Mouse (Mus musculus): Measurements from ENCODE around the gene Gpat3. TPM values are rescaled to one million over a fixed set of nuclear protein-coding genes. Genes with fewer than 3 reads are reported as not detected.

Gene Gpat3
- polyA plus RNA-seq, 1 experiment from 2014 or later, result 0.41 TPM

DNA sequence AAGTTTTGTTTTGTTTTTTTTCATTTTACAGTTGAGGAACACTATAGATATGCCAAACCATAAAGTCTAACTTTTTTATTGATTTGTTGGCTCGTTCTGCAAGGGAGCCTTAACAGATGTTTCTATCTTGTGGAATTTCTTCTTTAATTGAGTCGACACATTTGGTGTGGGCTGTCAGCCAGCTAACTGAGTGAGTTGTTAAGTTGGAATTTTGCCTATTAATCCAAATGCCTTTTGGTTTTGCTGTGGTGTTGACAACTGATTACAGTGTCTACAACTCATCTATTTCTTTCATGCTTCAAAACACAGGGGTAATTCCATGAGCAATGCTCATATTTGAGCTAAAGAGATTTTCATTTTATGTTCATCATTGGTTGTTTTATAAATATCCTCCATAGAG, 20.7 kb downstream of the Gpat3 start:
- WGBS, result 86% methylated on average over 2 of the region's 2 CpGs
- no peak overlapping the region for H3K27ac ChIP-seq
- no peak overlapping the region for H3K4me3 ChIP-seq
- H3K9me3 ChIP-seq, result peaks cover 4% of the 10 kb centered on the region; the same call in 1 of the 2 replicates
- no peaks in the 10 kb centered on the region for H3K36me3 ChIP-seq (replicated peaks)
- H3K27me3 ChIP-seq (ENCODE audit: poor library complexity, severe bottlenecking), result no peaks in the 10 kb centered on the region
- no peak for DNase-seq (ENCODE audit: extremely low spot score, low spot score)
- no peaks in the 10 kb centered on the region for H3K4me1 ChIP-seq

DNA sequence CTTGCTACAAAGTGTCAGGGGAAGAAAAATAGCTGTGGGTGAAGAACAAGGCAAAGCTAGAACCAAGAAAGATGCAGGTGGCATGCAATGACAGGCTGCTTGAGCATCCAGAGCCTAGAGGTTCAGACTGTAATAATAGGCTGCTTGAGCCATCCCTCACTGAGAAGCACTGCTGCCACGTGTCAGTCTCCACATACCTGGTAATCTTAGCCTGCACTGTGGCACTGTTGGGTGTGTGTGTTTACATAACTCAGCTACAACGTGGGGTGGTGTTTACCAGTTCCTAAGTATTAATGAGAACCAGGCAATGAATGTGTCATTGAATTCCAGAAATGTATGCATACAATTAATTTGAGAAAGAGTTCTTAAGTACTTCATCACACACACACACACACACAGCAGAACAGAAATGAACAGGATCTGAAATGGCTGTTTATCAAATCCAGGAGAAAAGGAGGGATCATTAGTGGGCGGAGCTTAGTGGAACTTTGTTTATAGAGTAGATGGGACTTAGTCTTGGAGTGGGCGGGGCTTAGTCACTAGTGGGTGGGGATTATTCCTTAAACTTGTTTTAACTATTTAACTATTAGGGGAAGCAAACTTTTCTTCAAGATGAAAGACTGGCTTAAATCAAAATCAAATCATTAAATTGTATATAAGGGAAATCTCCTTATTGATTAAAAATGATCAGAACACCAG, 23.8 kb downstream of the Gpat3 start:
- H3K27me3 ChIP-seq (ENCODE audit: poor library complexity, severe bottlenecking), result no peaks in the 10 kb centered on the region
- no peak overlapping the region for H3K4me3 ChIP-seq
- no peak for DNase-seq (ENCODE audit: extremely low spot score, low spot score)
- H3K9me3 ChIP-seq, result peaks cover 4% of the 10 kb centered on the region; the same call in 1 of the 2 replicates
- H3K27ac ChIP-seq, result no peak overlapping the region
- H3K4me1 ChIP-seq, result no peaks in the 10 kb centered on the region
- 72% methylated on average over 4 of the region's 4 CpGs for WGBS
- no peaks in the 10 kb centered on the region for H3K36me3 ChIP-seq (replicated peaks)

DNA sequence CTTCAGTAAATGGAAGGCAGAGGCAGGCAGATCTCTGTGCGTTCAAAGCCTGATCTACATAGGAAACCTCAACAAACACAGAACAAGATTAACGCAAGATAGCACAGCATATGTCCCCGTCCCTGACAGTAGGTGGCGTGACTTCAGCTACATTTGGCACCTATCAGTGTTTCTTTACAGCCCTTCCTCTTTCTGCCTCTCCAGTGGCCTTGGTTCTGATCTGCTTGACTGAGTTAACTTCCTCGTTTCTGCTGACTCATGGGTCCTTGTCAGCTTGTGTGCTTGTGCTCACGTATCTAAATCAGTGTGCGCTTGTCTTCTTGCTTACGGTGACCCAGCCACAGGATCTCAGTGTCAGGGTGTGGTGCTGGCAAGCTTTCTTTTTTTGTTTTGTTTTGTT, 26.5 kb downstream of the Gpat3 start:
- no peak for DNase-seq (ENCODE audit: extremely low spot score, low spot score)
- 88% methylated on average over 8 of the region's 8 CpGs for WGBS

GRCm38 (mm10) chr5:100874721-100875120, 29.2 kb downstream of the Gpat3 start:
- H3K36me3 ChIP-seq (replicated peaks), result no peaks in the 10 kb centered on the region
- no peak overlapping the region for H3K27ac ChIP-seq
- no peaks in the 10 kb centered on the region for H3K27me3 ChIP-seq (ENCODE audit: poor library complexity, severe bottlenecking)
- 66% methylated on average over 7 of the region's 7 CpGs for WGBS
- no peak for DNase-seq (ENCODE audit: extremely low spot score, low spot score)
- H3K4me1 ChIP-seq, result no peaks in the 10 kb centered on the region
- no peak overlapping the region for H3K4me3 ChIP-seq
- H3K9me3 ChIP-seq, result peaks cover 4% of the 10 kb centered on the region; the same call in 1 of the 2 replicates

More for the DNA sequence above, 26.5 kb downstream of the Gpat3 start:
- Histone ChIP-seq H3K36me3 (replicated peaks) (no peaks in the 10 kb centered on the region), H3K4me3 (no peak overlapping the region), H3K4me1 (no peaks in the 10 kb centered on the region), H3K9me3 (peaks cover 4% of the 10 kb centered on the region; the same call in 1 of the 2 replicates), H3K27ac (no peak overlapping the region), H3K27me3 (ENCODE audit: poor library complexity, severe bottlenecking) (no peaks in the 10 kb centered on the region)

GRCm38 (mm10) chr5:100875180-100875579, 29.7 kb downstream of the Gpat3 start:
- H3K36me3 ChIP-seq (replicated peaks), result no peaks in the 10 kb centered on the region
- H3K27ac ChIP-seq, result no peak overlapping the region
- peaks cover 2% of the 10 kb centered on the region; the same call in 1 of the 2 replicates for H3K9me3 ChIP-seq
- no peak overlapping the region for H3K4me3 ChIP-seq
- 88% methylated on average over 10 of the region's 10 CpGs for WGBS
- no peak for DNase-seq (ENCODE audit: extremely low spot score, low spot score)
- no peaks in the 10 kb centered on the region for H3K4me1 ChIP-seq
- no peaks in the 10 kb centered on the region for H3K27me3 ChIP-seq (ENCODE audit: poor library complexity, severe bottlenecking)

DNA sequence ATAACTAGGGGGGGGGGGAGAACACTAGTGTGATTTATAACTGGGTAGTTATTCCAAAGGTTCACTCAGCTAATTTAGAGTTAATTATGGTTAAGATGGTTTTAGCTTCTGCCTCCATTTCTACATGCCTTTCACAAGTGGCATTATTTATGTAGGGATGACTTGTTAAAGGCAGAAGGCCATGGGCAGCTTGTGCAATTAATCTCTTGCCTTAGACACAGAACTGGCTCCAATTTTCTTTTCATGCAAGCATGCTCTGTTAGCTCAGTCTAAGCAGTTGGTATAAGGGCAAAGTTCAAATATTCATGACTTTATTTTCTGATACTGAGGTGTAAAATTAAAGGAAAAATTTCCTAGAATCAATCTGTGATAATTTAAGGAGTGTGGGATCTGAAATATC, 31.5 kb downstream of the Gpat3 start:
- Histone ChIP-seq H3K27ac (no peak overlapping the region), H3K4me3 (no peak overlapping the region), H3K9me3 (no peaks in the 10 kb centered on the region), H3K4me1 (no peaks in the 10 kb centered on the region), H3K27me3 (ENCODE audit: poor library complexity, severe bottlenecking) (no peaks in the 10 kb centered on the region), H3K36me3 (replicated peaks) (no peaks in the 10 kb centered on the region)
- DNase-seq (ENCODE audit: extremely low spot score, low spot score), result no peak

DNA sequence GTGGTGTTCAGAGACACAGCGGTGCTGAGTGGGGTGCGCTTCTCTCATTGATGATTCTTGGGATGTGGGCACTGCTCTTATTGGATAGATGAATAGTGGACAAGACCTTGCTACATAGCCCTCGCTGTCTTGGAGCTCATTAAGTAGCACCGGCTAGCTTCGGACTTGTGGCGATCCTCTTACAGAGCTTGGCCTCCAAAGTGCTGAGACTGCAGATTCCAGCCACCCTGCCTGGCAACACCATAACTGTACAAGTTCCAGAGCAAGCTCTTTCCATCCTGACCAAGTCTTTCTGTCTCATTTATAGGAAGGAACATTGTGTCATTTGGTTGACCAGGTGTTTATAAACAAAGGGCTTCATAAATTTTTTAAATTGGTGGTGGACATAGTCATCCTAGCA, 39.7 kb downstream of the Gpat3 start:
- 92% methylated on average over 6 of the region's 6 CpGs for WGBS
- no peak overlapping the region for H3K27ac ChIP-seq
- H3K4me3 ChIP-seq, result no peak overlapping the region
- H3K9me3 ChIP-seq, result no peaks in the 10 kb centered on the region
- H3K36me3 ChIP-seq (replicated peaks), result no peaks in the 10 kb centered on the region
- no peaks in the 10 kb centered on the region for H3K4me1 ChIP-seq
- no peaks in the 10 kb centered on the region for H3K27me3 ChIP-seq (ENCODE audit: poor library complexity, severe bottlenecking)
- no peak for DNase-seq (ENCODE audit: extremely low spot score, low spot score)

GRCm38 (mm10) chr5:100886331-100886988, 40.9 kb downstream of the Gpat3 start:
- no peak for DNase-seq (ENCODE audit: extremely low spot score, low spot score)
- Histone ChIP-seq H3K27me3 (ENCODE audit: poor library complexity, severe bottlenecking) (no peaks in the 10 kb centered on the region), H3K4me1 (no peaks in the 10 kb centered on the region), H3K27ac (no peak overlapping the region), H3K4me3 (no peak overlapping the region), H3K9me3 (no peaks in the 10 kb centered on the region), H3K36me3 (replicated peaks) (no peaks in the 10 kb centered on the region)
- 87% methylated on average over 7 of the region's 7 CpGs for WGBS

GRCm38 (mm10) chr5:100896199-100896598, 50.7 kb downstream of the Gpat3 start:
- no peak for DNase-seq (ENCODE audit: extremely low spot score, low spot score)
- Histone ChIP-seq H3K4me3 (no peak overlapping the region), H3K27me3 (ENCODE audit: poor library complexity, severe bottlenecking) (no peaks in the 10 kb centered on the region), H3K9me3 (no peaks in the 10 kb centered on the region), H3K27ac (no peak overlapping the region), H3K4me1 (no peaks in the 10 kb centered on the region), H3K36me3 (replicated peaks) (no peaks in the 10 kb centered on the region)
- 85% methylated on average over 10 of the region's 10 CpGs for WGBS

DNA sequence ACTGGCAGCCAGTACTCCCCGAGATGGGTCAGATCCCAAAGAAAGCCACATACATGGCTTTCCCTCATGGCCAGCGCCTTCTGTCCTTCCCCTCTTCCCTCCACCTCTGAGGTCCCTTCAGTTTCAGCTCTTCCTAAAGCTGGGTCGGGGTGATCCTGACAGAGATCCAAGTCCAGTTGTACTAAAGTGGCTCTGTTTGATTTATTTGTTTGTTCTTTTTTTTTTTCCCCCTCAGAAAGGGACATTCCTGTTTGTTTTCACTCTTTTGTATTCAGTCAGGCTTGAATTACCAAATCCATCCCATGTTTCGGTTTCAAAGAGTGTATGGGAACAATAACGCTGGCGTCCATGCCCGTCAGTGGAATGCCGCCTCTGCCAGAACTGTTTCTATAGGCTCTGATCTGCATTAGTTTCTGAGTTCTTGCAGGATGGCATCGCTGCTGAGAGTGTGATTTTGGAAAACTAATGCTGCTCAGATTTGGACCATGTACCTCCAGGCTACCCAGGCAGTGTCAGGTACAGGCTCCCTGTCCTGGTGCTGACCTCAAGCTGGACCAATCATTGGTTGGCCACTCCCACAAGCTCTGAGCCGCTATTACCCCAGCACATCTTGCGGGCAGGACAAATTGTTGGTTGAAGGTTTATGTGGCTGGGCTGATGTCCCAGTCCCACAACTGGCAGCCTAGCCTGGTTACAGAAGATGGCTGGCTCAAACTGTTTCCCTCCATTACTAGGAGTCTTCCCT, 54.4 kb downstream of the Gpat3 start:
- H3K27me3 ChIP-seq (ENCODE audit: poor library complexity, severe bottlenecking), result no peaks in the 10 kb centered on the region
- DNase-seq (ENCODE audit: extremely low spot score, low spot score), result no peak
- H3K4me3 ChIP-seq, result no peak overlapping the region
- H3K9me3 ChIP-seq, result no peaks in the 10 kb centered on the region
- no peaks in the 10 kb centered on the region for H3K4me1 ChIP-seq
- 82% methylated on average over 11 of the region's 11 CpGs for WGBS
- H3K36me3 ChIP-seq (replicated peaks), result no peaks in the 10 kb centered on the region
- no peak overlapping the region for H3K27ac ChIP-seq

GRCm38 (mm10) chr5:100901046-100901445, 55.5 kb downstream of the Gpat3 start:
- Histone ChIP-seq H3K36me3 (replicated peaks) (no peaks in the 10 kb centered on the region), H3K27ac (no peak overlapping the region), H3K4me1 (no peaks in the 10 kb centered on the region), H3K4me3 (no peak overlapping the region), H3K27me3 (ENCODE audit: poor library complexity, severe bottlenecking) (no peaks in the 10 kb centered on the region), H3K9me3 (no peaks in the 10 kb centered on the region)
- WGBS, result 93% methylated on average over 5 of the region's 5 CpGs
- DNase-seq (ENCODE audit: extremely low spot score, low spot score), result no peak

DNA sequence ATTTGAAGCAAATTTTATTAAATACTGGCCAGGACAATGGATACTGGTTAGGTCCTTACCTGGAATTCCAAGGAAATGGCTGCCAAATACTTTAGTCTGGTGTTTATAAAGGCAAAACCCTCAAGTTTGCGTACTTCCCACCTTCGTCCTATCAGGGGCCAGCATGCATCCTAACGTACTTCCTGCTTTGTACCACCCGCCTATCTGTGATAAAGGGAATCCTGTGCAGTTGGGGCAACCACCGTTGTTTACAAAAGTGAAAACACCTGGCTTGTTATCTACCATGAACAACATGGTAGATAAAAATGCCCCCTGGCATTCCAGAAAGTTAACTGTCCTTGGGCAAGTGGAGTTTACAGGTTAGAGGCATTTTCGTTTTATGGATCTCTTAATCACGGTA, 63.0 kb downstream of the Gpat3 start:
- no peaks in the 10 kb centered on the region for H3K4me1 ChIP-seq
- no peaks in the 10 kb centered on the region for H3K27me3 ChIP-seq (ENCODE audit: poor library complexity, severe bottlenecking)
- no peaks in the 10 kb centered on the region for H3K36me3 ChIP-seq (replicated peaks)
- no peak overlapping the region for H3K27ac ChIP-seq
- DNase-seq (ENCODE audit: extremely low spot score, low spot score), result no peak
- H3K9me3 ChIP-seq, result no peaks in the 10 kb centered on the region
- no peak overlapping the region for H3K4me3 ChIP-seq
- WGBS, result 95% methylated on average over 7 of the region's 7 CpGs

DNA sequence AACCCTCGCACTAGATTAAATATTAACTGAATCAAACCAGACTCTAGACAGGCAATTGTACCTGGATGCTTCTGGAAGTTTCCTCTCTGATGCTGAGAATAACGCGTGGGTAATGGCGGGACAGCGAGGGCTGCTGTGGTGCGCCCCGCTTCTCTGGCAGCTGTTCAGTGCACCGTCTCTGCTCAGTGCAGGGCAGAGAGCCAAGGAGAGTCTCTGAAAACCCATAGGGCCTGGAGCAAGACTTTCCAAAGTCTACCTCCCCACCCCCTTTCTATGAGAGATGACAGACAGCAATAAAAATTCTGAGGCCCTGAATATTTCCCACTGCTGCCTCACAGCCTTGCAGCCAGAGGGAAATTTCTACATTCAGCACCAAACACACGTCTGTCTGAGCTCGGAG, 63.4 kb downstream of the Gpat3 start:
- Histone ChIP-seq H3K4me3 (no peak overlapping the region), H3K36me3 (replicated peaks) (no peaks in the 10 kb centered on the region), H3K9me3 (no peaks in the 10 kb centered on the region), H3K27ac (no peak overlapping the region), H3K4me1 (no peaks in the 10 kb centered on the region), H3K27me3 (ENCODE audit: poor library complexity, severe bottlenecking) (no peaks in the 10 kb centered on the region)
- 93% methylated on average over 10 of the region's 10 CpGs for WGBS
- no peak for DNase-seq (ENCODE audit: extremely low spot score, low spot score)
